Mouse (Mus musculus) embryonic facial prominence, embryonic 15.5 days (tissue): ENCODE measurements around the gene Dennd1a. TPM values are rescaled to one million over a fixed set of nuclear protein-coding genes. Genes with fewer than 3 reads are reported as not detected.

Source experiments
- ATAC-seq: fragments of 200-750 bp; cut with Nextera tagmentation; 2 replicates; pipeline ENCODE4 v1.8.0; 2017; ENCODE audit warnings: low read depth, moderate TSS enrichment; ENCODE audit not compliant: insufficient number of reproducible peaks, low FRiP score, low TSS enrichment
- H3K27ac ChIP-seq: fragments of 300-500 bp; sonication (generic); replicated peaks from 2 replicates; pipeline ENCODE4 v1.5.1; 2015; ENCODE audit warnings: mild to moderate bottlenecking, inconsistent platforms
- H3K27me3 ChIP-seq: fragments of 300-500 bp; sonication (generic); 2 replicates; pipeline ENCODE4 v1.6.1; 2015; ENCODE audit warnings: inconsistent platforms
- H3K36me3 ChIP-seq: fragments of 300-500 bp; sonication (generic); 2 replicates; pipeline ENCODE4 v1.6.1; 2015; ENCODE audit warnings: mild to moderate bottlenecking, inconsistent platforms
- H3K4me1 ChIP-seq: fragments of 300-500 bp; sonication (generic); 2 replicates; pipeline ENCODE4 v1.6.1; 2015; ENCODE audit warnings: inconsistent platforms
- H3K4me2 ChIP-seq: fragments of 300-500 bp; sonication (generic); replicated peaks from 2 replicates; pipeline ENCODE4 v1.6.1; 2015; ENCODE audit warnings: mild to moderate bottlenecking, inconsistent platforms
- H3K4me3 ChIP-seq: fragments of 300-500 bp; sonication (generic); replicated peaks from 2 replicates; pipeline ENCODE4 v1.5.1; 2015; ENCODE audit warnings: mild to moderate bottlenecking, inconsistent platforms
- H3K9ac ChIP-seq: fragments of 300-500 bp; sonication (generic); 2 replicates; pipeline ENCODE4 v1.6.1; 2015; ENCODE audit warnings: inconsistent platforms
- H3K9me3 ChIP-seq: fragments of 300-500 bp; sonication (generic); replicated peaks from 2 replicates; pipeline ENCODE4 v1.6.1; 2016; ENCODE audit warnings: inconsistent platforms
- WGBS: fragments of 180-500 bp; shearing (Covaris S2); methylation state at CpG from one replicate; pipeline ENCODE4 v1.1.7; 2015; 5-methylcytosine and 5-hydroxymethylcytosine counted together
- polyA plus RNA-seq: library from polyadenylated mRNA; unstranded; fragments of >200 nt; fragmentation: Nextera tagmentation; extraction: Ambion mirVana; gene quantifications from 2 replicates; pipeline ENCODE4 v1.2.1, GENCODE M21; 2015

Gene Dennd1a
- polyA plus RNA-seq, 1 experiment from 2014 or later = 15.8 TPM

- no peak overlapping the region for H3K4me2 ChIP-seq
- H3K9me3 ChIP-seq = no peaks in the 10 kb centered on the region
- no peaks in the 10 kb centered on the region for H3K27me3 ChIP-seq
- no peak for ATAC-seq
- H3K4me1 ChIP-seq = peaks cover 9% of the 10 kb centered on the region
- H3K9ac ChIP-seq = no peak overlapping the region
- no peaks in the 10 kb centered on the region for H3K36me3 ChIP-seq
- H3K27ac ChIP-seq = no peak overlapping the region
- WGBS = 50% methylated on average over 5 of the region's 5 CpGs
- no peak overlapping the region for H3K4me3 ChIP-seq
Observed at GRCm38 (mm10) chr2:38111655-38112351, 175.4 kb downstream of the Dennd1a start.

GRCm38 (mm10) chr2:38108586-38108985 is 178.6 kb downstream of the Dennd1a start:
- WGBS = 87% methylated on average over 2 of the region's 2 CpGs
- ATAC-seq = no peak
- peaks cover 9% of the 10 kb centered on the region for H3K4me1 ChIP-seq

GRCm38 (mm10) chr2:38102674-38103073 is 184.5 kb downstream of the Dennd1a start:
- no peak overlapping the region for H3K27ac ChIP-seq
- no peak overlapping the region for H3K4me2 ChIP-seq
- H3K9me3 ChIP-seq = no peaks in the 10 kb centered on the region
- H3K36me3 ChIP-seq = no peaks in the 10 kb centered on the region
- peaks cover 9% of the 10 kb centered on the region; the same call in 1 of the 2 replicates for H3K4me1 ChIP-seq
- no peak overlapping the region for H3K9ac ChIP-seq
- ATAC-seq = no peak
- no peak overlapping the region for H3K4me3 ChIP-seq
- no peaks in the 10 kb centered on the region for H3K27me3 ChIP-seq
- WGBS = 67% methylated on average over 1 of the region's 1 CpGs

More at GRCm38 (mm10) chr2:38108586-38108985, 178.6 kb downstream of the Dennd1a start:
- Histone ChIP-seq H3K27me3 (no peaks in the 10 kb centered on the region), H3K4me2 (no peak overlapping the region), H3K9ac (no peak overlapping the region), H3K4me3 (no peak overlapping the region), H3K27ac (no peak overlapping the region), H3K9me3 (no peaks in the 10 kb centered on the region), H3K36me3 (no peaks in the 10 kb centered on the region)

GRCm38 (mm10) chr2:38100289-38100688 is 186.9 kb downstream of the Dennd1a start:
- 25% methylated on average over 7 of the region's 7 CpGs for WGBS
- peak overlapping the region; percentile 13; the same call in 1 of the 2 replicates for H3K27ac ChIP-seq
- H3K4me2 ChIP-seq = no peak overlapping the region

DNA sequence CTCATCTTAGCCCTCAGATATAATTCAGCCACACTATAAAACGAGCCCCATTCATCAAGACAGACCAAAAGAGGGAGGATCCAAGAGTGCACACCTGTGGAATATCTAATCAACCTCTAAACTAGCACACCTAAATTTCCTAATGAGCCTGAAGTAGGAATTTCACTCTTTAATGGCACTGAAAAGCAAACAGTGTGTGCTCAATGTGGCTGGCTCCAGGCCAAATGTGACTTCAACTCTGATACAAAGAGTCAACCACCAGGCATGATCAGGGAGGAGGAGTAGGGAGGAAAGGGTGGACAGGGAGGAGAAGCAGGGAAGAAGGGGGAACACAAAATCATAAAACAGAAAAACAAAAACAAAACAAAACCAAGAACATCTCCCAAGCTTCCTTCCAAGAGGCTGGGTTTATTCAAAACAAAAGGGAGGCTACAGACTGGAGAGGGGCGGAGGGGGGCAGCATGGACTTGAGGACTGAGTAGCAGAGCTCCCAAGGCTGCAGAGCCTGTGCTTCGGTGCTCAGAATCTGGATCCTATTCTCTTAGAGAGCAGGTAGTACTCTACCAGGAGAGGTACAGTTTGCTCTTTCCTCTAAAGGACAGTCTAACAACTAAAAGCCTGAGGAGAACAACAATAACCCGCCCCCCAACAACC is 187.9 kb downstream of the Dennd1a start:
- no peak overlapping the region for H3K27ac ChIP-seq
- H3K27me3 ChIP-seq = no peaks in the 10 kb centered on the region

More at GRCm38 (mm10) chr2:38100289-38100688, 186.9 kb downstream of the Dennd1a start:
- no peak overlapping the region for H3K9ac ChIP-seq
- no peaks in the 10 kb centered on the region for H3K9me3 ChIP-seq
- H3K4me1 ChIP-seq = peaks cover 9% of the 10 kb centered on the region; the same call in 1 of the 2 replicates
- H3K36me3 ChIP-seq = no peaks in the 10 kb centered on the region
- no peak overlapping the region for H3K4me3 ChIP-seq
- H3K27me3 ChIP-seq = no peaks in the 10 kb centered on the region
- no peak for ATAC-seq

DNA sequence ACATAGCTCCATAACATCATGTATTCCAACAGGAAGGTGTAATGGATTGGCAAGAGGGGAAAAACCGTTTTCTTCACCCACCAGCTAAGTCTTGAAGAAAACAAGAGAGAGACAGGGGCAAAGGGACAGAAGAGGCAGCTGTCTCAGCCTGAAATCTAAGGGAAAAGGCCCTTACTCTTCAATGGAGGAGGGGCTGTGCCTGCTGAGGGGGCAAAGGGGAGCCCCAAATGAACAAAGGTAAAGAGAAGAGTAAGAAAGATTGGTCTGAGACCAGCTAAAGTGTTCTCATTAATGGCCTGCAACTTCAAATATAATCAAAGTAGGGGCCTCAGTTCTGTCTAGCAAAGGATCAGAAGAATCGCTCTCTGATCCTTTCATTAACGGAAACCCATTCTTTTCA is 189.7 kb downstream of the Dennd1a start:
- no peak overlapping the region for H3K4me2 ChIP-seq
- H3K27ac ChIP-seq = no peak overlapping the region; the same call in 1 of the 2 replicates
- ATAC-seq = no peak
- H3K36me3 ChIP-seq = no peaks in the 10 kb centered on the region
- no peak overlapping the region for H3K9ac ChIP-seq
- no peak overlapping the region for H3K4me3 ChIP-seq
- 63% methylated on average over 3 of the region's 3 CpGs for WGBS
- H3K27me3 ChIP-seq = no peaks in the 10 kb centered on the region
- no peaks in the 10 kb centered on the region for H3K9me3 ChIP-seq
- H3K4me1 ChIP-seq = peaks cover 9% of the 10 kb centered on the region; the same call in 1 of the 2 replicates

More for the DNA sequence above, 187.9 kb downstream of the Dennd1a start:
- Histone ChIP-seq H3K4me3 (no peak overlapping the region), H3K9ac (no peak overlapping the region), H3K4me1 (peaks cover 9% of the 10 kb centered on the region; the same call in 1 of the 2 replicates), H3K4me2 (no peak overlapping the region), H3K36me3 (no peaks in the 10 kb centered on the region), H3K9me3 (no peaks in the 10 kb centered on the region)
- no peak for ATAC-seq
- WGBS = 66% methylated on average over 4 of the region's 4 CpGs

GRCm38 (mm10) chr2:38096328-38096727 is 190.9 kb downstream of the Dennd1a start:
- H3K4me2 ChIP-seq = no peak overlapping the region
- H3K27me3 ChIP-seq = no peaks in the 10 kb centered on the region
- no peak overlapping the region for H3K9ac ChIP-seq
- no peak overlapping the region for H3K4me3 ChIP-seq
- no peak for ATAC-seq
- H3K9me3 ChIP-seq = no peaks in the 10 kb centered on the region
- H3K27ac ChIP-seq = no peak overlapping the region
- H3K4me1 ChIP-seq = peaks cover 7% of the 10 kb centered on the region; the same call in 1 of the 2 replicates
- no peaks in the 10 kb centered on the region for H3K36me3 ChIP-seq

- no peaks in the 10 kb centered on the region for H3K9me3 ChIP-seq
- H3K27me3 ChIP-seq = no peaks in the 10 kb centered on the region
- peaks cover 7% of the 10 kb centered on the region; the same call in 1 of the 2 replicates for H3K4me1 ChIP-seq
- H3K36me3 ChIP-seq = no peaks in the 10 kb centered on the region
- no peak overlapping the region for H3K9ac ChIP-seq
- H3K4me2 ChIP-seq = no peak overlapping the region
- no peak overlapping the region for H3K4me3 ChIP-seq
- WGBS = 52% methylated on average over 2 of the region's 2 CpGs
- ATAC-seq = no peak
- no peak overlapping the region for H3K27ac ChIP-seq
Observed at GRCm38 (mm10) chr2:38094380-38095163, 192.6 kb downstream of the Dennd1a start.

GRCm38 (mm10) chr2:38093968-38094367 is 193.2 kb downstream of the Dennd1a start:
- no peaks in the 10 kb centered on the region for H3K9me3 ChIP-seq
- H3K36me3 ChIP-seq = no peaks in the 10 kb centered on the region
- H3K4me2 ChIP-seq = no peak overlapping the region
- no peak for ATAC-seq
- H3K4me3 ChIP-seq = no peak overlapping the region
- H3K27ac ChIP-seq = no peak overlapping the region
- H3K4me1 ChIP-seq = 0 out of 2 replicates have a peak, but pooled peaks cover under 1% of the 10 kb centered on the region
- no peaks in the 10 kb centered on the region for H3K27me3 ChIP-seq
- no peak overlapping the region for H3K9ac ChIP-seq

GRCm38 (mm10) chr2:38093242-38093641 is 193.9 kb downstream of the Dennd1a start:
- Histone ChIP-seq H3K4me3 (no peak overlapping the region), H3K27me3 (no peaks in the 10 kb centered on the region), H3K9me3 (no peaks in the 10 kb centered on the region), H3K4me1 (no peaks in the 10 kb centered on the region), H3K9ac (no peak overlapping the region), H3K36me3 (no peaks in the 10 kb centered on the region), H3K4me2 (no peak overlapping the region), H3K27ac (no peak overlapping the region)
- no peak for ATAC-seq
- WGBS = 76% methylated on average over 3 of the region's 3 CpGs

DNA sequence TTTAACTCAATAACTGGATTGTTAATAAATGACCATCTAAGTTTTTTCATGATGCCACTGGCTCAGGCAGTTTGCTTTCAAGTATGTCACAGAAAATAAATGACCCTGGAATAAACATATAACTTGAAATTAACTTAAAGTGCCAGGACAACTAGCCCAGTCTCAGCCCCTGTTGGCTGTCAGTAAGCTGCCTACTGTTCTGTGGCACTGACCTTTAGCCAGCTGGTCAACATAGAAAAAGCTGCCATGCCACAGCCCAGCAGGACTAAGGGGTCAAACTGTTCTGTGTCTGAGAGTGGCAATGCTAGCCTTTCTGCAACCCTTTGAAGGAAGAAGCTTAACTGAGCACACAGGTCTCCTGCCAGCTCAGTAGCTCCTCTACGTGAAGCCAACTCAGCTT is 198.8 kb downstream of the Dennd1a start:
- H3K27me3 ChIP-seq = no peaks in the 10 kb centered on the region
- no peak overlapping the region for H3K4me3 ChIP-seq
- H3K9ac ChIP-seq = no peak overlapping the region
- H3K9me3 ChIP-seq = no peaks in the 10 kb centered on the region
- no peak overlapping the region for H3K4me2 ChIP-seq
- WGBS = 88% methylated on average over 1 of the region's 1 CpGs
- ATAC-seq = no peak
- no peaks in the 10 kb centered on the region for H3K36me3 ChIP-seq
- no peaks in the 10 kb centered on the region for H3K4me1 ChIP-seq
- H3K27ac ChIP-seq = no peak overlapping the region
